Mouse (Mus musculus): ENCODE measurements at regions not wholly inside any gene's neighbourhood (a gene's known extent, or its start where the extent isn't known, plus 50 kb on each side); places are given as distances from the start of the nearest gene placed in this dataset.

GRCm38 (mm10) chr12:25163541-25163940 lies 66.6 kb upstream of the Id2 start:
- Histone ChIP-seq H3K36me3 (no peaks in the 10 kb centered on the region), H3K4me3 (replicated peaks) (no peak overlapping the region), H3K9ac (no peak overlapping the region), H3K4me1 (peaks cover 40% of the 10 kb centered on the region), H3K9me3 (replicated peaks) (no peaks in the 10 kb centered on the region), H3K27me3 (no peaks in the 10 kb centered on the region), H3K4me2 (no peak overlapping the region), H3K27ac (peak overlapping the region; percentile 59; the same call in 1 of the 2 replicates)
- WGBS, result 18% methylated on average over 6 of the region's 6 CpGs
- ATAC-seq (replicated peaks; ENCODE audit: low FRiP score), result peak; percentile 44

- Histone ChIP-seq H3K27ac (no peak overlapping the region), H3K4me3 (replicated peaks) (no peak overlapping the region), H3K9ac (no peak overlapping the region), H3K4me1 (peaks cover 44% of the 10 kb centered on the region), H3K36me3 (no peaks in the 10 kb centered on the region), H3K9me3 (replicated peaks) (no peaks in the 10 kb centered on the region), H3K4me2 (no peak overlapping the region), H3K27me3 (no peaks in the 10 kb centered on the region)
- 79% methylated on average over 6 of the region's 6 CpGs for WGBS
- no peak for ATAC-seq (replicated peaks; ENCODE audit: low FRiP score)
Observed at GRCm38 (mm10) chr12:25162843-25163242, 65.9 kb upstream of the Id2 start.

GRCm38 (mm10) chr12:25161939-25162338 lies 65.0 kb upstream of the Id2 start:
- 74% methylated on average over 6 of the region's 6 CpGs for WGBS
- Histone ChIP-seq H3K4me1 (peaks cover 53% of the 10 kb centered on the region), H3K4me2 (no peak overlapping the region), H3K9ac (no peak overlapping the region), H3K36me3 (no peaks in the 10 kb centered on the region), H3K9me3 (replicated peaks) (no peaks in the 10 kb centered on the region), H3K27ac (no peak overlapping the region), H3K4me3 (replicated peaks) (no peak overlapping the region), H3K27me3 (no peaks in the 10 kb centered on the region)
- ATAC-seq (replicated peaks; ENCODE audit: low FRiP score), result no peak

- H3K9me3 ChIP-seq (replicated peaks), result no peaks in the 10 kb centered on the region
- no peak overlapping the region for H3K9ac ChIP-seq
- WGBS, result 75% methylated on average over 15 of the region's 15 CpGs
- H3K4me1 ChIP-seq, result peaks cover 55% of the 10 kb centered on the region
- H3K36me3 ChIP-seq, result no peaks in the 10 kb centered on the region
- no peak overlapping the region for H3K4me2 ChIP-seq
- H3K27ac ChIP-seq, result no peak overlapping the region
- no peak overlapping the region for H3K4me3 ChIP-seq (replicated peaks)
- no peak; the same call in 1 of the 2 replicates for ATAC-seq (replicated peaks; ENCODE audit: low FRiP score)
- no peaks in the 10 kb centered on the region for H3K27me3 ChIP-seq
Observed at GRCm38 (mm10) chr12:25160990-25161843, 64.3 kb upstream of the Id2 start.

- H3K9me3 ChIP-seq (replicated peaks), result no peaks in the 10 kb centered on the region
- no peak overlapping the region for H3K4me3 ChIP-seq (replicated peaks)
- no peak overlapping the region for H3K9ac ChIP-seq
- no peak overlapping the region for H3K4me2 ChIP-seq
- H3K27me3 ChIP-seq, result no peaks in the 10 kb centered on the region
- peaks cover 44% of the 10 kb centered on the region for H3K4me1 ChIP-seq
- ATAC-seq (replicated peaks; ENCODE audit: low FRiP score), result no peak
- 83% methylated on average over 6 of the region's 6 CpGs for WGBS
- no peaks in the 10 kb centered on the region for H3K36me3 ChIP-seq
- no peak overlapping the region for H3K27ac ChIP-seq
Observed at GRCm38 (mm10) chr12:25159091-25159490, 62.2 kb upstream of the Id2 start.

GRCm38 (mm10) chr12:25157238-25157637 lies 60.3 kb upstream of the Id2 start:
- no peaks in the 10 kb centered on the region for H3K9me3 ChIP-seq (replicated peaks)
- H3K4me1 ChIP-seq, result peaks cover 27% of the 10 kb centered on the region
- no peaks in the 10 kb centered on the region for H3K27me3 ChIP-seq
- 79% methylated on average over 5 of the region's 5 CpGs for WGBS
- no peaks in the 10 kb centered on the region for H3K36me3 ChIP-seq
- no peak overlapping the region for H3K27ac ChIP-seq
- no peak overlapping the region for H3K4me2 ChIP-seq
- H3K9ac ChIP-seq, result no peak overlapping the region
- H3K4me3 ChIP-seq (replicated peaks), result no peak overlapping the region
- no peak for ATAC-seq (replicated peaks; ENCODE audit: low FRiP score)

GRCm38 (mm10) chr12:25155396-25155795 lies 58.5 kb upstream of the Id2 start:
- no peak overlapping the region for H3K9ac ChIP-seq
- no peak overlapping the region for H3K4me3 ChIP-seq (replicated peaks)
- H3K27ac ChIP-seq, result no peak overlapping the region
- H3K27me3 ChIP-seq, result no peaks in the 10 kb centered on the region
- ATAC-seq (replicated peaks; ENCODE audit: low FRiP score), result no peak
- H3K4me2 ChIP-seq, result no peak overlapping the region
- no peaks in the 10 kb centered on the region for H3K36me3 ChIP-seq
- no peaks in the 10 kb centered on the region for H3K9me3 ChIP-seq (replicated peaks)
- WGBS, result 43% methylated on average over 9 of the region's 9 CpGs
- peaks cover 21% of the 10 kb centered on the region for H3K4me1 ChIP-seq

- no peaks in the 10 kb centered on the region for H3K27me3 ChIP-seq
- H3K27ac ChIP-seq, result no peak overlapping the region
- H3K4me2 ChIP-seq, result no peak overlapping the region
- ATAC-seq (replicated peaks; ENCODE audit: low FRiP score), result no peak
- no peaks in the 10 kb centered on the region for H3K9me3 ChIP-seq (replicated peaks)
- peaks cover 11% of the 10 kb centered on the region for H3K4me1 ChIP-seq
- no peaks in the 10 kb centered on the region for H3K36me3 ChIP-seq
- 88% methylated on average over 6 of the region's 6 CpGs for whole genome bisulfite sequencing
- no peak overlapping the region for H3K9ac ChIP-seq
- H3K4me3 ChIP-seq (replicated peaks), result no peak overlapping the region
Observed at GRCm38 (mm10) chr12:25148099-25148498, 51.2 kb upstream of the Id2 start.
